Mouse (Mus musculus) erythroid progenitor cell, adult 5-6 weeks (primary cell): ENCODE measurements around the gene Spats2l. TPM values are rescaled to one million over a fixed set of nuclear protein-coding genes. Genes with fewer than 3 reads are reported as not detected.

Experiments used
- ATAC-seq: replicated peaks from 2 replicates; pipeline ENCODE4 v1.8.0; 2016; ENCODE audit warnings: moderate number of reproducible peaks, mild to moderate bottlenecking, moderate TSS enrichment, inconsistent platforms; ENCODE audit not compliant: poor library complexity, low FRiP score, severe bottlenecking
- total RNA-seq, 2 experiments: library from RNA; stranded (forward) in 1 of 2; stranded (reverse) in 1 of 2; fragments of 150-400 nt in 1 of 2; fragments of 186-747, 209-891 nt in 1 of 2; gene quantifications; 2 replicates each; pipeline versions ENCODE4 v1.2.3 to v1.2.4; 2015 to 2017; ENCODE audit warnings: low replicate concordance in 2 of 2

The Spats2l gene
- total RNA-seq (2015; ENCODE audit: low replicate concordance) (not detected in 2 replicates), total RNA-seq (2017; ENCODE audit: low replicate concordance) (not detected in 2 replicates)

DNA sequence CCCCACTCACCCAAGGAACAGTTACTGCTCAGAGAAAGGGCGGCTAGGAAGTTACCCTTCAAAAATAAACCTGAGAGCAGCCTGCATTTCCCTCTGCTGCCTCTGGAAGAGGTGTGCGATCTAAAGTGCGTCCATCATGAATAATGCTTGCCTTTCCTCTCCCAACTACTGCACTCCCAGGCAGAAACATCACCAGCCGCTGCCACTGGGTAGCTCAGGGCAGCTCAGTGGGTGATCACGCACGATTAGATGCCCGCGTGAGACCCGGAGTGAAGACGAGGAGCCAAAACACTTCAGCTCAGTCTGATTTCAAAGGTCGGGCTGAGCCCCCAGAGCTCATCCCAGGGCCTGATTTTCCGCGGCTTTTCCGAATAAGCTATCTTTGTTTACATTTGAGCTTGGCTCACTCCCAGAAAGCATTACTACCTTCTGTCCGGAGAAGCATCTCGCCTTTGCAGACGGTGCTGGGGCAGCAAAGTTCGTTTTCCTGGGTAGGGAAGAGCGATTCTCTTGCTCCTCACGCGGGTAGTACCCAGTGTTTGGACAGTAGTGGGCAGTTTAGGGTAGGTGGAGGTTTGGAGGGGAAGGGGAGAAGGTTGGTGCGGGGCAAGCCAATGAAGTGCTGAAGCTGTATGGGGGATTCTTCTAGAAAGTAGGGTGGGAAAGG, at the start of gene Spats2l:
Spats2l (plus strand) TSS at position 162 of the 667 bp plus-strand sequence.
- no peak for ATAC-seq

DNA sequence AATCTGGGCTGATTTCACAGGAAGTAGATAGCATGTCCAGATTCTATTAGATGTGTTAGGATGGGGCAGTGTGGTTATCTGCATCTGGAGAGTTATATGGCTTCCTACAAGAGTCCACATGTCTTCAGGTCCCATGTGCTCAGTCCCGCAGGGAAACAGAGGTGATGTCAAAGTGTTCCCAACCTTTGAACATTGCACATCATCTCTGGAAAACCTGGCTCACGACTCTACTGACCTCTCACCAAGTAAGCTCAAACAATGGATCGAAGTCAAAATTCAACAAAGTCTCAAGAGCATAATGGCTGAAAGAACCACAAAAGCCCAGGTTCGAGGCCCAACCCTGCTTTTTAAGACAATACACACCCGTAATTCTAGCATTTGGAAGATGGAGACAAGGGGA, 48.7 kb upstream of the Spats2l start:
- ATAC-seq: no peak

DNA sequence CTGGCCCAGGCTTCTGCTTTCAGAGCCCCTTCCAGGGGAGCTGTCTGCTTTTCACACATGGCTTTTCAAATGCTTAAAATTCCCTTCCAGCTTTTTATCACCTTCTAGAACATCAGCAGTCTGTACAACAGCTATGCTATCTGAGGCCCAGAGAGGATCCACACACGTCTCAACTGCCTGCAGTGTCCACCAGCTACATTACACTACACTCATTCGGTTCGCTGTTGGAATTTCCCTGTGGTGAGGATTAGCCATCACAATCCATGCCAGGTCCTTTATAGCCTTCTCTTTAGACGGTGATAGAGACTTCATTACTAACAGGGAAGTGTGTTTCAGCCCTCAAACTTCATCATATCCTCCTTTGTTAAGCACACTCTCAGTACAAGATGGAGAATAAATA, 38.1 kb upstream of the Spats2l start:
- no peak for ATAC-seq

DNA sequence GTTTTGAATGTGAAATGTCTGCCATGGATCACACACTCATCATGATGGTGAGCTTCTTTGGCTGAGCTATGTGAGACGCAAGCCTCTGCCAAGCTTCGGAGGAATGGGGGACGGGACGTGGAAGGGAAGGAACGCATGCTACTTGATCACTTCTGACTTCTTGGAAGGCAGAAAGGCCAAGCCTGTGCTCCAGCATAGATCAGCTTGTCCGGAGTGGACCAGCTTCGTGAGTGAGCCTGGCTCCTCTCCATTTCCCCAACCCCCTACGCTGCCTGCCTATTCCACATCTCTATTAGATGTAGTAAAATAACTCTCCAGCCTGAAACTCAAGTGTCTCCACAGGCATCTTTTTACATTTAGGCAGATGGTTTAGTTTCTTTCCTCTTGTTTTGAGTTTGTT, 32.2 kb upstream of the Spats2l start:
- ATAC-seq: no peak

DNA sequence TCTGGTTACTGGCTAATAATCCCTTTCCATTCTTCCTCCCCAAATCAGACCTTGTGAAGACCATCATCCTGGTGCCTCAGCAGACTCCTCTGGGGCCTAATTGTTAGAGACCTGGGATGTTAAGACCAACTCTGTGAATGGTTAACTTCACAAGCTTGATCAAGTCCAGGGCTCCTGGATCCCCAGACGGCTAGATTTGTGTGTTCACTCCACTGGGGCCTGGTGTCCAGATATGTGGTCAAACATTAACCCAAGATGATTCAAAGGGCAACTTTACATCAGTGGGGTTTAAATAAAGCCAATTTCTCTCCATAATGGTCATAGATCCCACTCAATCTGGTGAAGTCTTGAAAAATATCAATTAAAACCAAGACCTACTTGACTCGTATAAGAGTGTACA, 31.7 kb upstream of the Spats2l start:
- ATAC-seq: no peak

DNA sequence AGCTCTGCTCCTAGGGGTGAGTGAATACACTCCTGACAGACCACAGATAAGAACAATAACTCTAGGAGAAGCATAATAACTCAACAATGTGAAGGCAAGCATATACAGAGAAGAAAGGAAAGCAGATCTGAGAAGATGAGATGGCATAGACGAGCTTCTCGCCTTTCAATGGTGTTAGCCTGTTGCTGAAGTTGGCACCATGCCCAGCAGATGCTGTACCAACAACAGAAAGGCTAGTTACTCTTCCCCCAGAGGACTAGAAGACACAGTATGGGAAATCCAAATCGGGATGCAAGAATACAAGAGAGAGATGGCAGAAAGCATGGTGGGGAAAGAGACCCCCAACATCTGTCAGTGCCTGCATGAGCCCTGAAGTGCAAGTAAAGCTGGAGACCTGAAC, 22.2 kb upstream of the Spats2l start:
- no peak for ATAC-seq

DNA sequence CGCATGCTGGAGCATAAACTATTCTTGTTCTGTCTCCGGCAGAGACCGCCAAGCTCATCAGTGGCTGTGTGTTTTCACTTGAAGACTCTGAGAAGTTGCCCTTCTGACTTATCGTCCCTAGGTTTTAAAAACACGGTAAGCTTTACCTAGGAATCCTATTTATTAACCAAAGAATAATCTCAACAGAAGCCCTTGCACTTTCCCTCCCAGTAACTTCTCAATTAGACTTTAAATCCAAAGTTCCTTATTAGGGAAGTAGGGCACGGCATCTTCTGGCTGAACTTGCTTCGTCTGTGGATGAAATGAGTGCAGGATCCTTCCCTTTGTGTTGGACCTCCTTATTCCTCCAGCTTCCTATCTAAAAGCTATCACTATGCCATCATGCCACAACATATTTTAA, 7.6 kb upstream of the Spats2l start:
- no peak for ATAC-seq

DNA sequence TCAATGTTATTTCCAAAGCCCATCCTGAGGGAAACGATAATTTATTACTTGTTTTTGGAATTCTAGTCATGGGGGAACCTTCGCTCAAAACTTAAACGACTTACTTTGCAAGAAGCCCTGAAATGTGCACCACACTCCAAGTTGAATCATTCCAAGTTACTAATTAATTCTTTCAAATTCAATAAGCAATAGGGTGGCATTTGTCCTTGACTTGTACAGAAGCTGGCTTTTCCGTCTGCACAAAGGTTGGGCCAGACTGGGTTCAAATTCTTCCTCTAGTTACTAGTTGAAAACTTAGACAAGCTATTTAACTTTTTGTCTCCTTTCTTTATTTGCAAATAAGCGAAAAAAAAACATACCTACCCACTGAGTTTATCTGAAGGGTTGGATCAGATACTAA, 636 bp upstream of the Spats2l start:
- no peak for ATAC-seq

DNA sequence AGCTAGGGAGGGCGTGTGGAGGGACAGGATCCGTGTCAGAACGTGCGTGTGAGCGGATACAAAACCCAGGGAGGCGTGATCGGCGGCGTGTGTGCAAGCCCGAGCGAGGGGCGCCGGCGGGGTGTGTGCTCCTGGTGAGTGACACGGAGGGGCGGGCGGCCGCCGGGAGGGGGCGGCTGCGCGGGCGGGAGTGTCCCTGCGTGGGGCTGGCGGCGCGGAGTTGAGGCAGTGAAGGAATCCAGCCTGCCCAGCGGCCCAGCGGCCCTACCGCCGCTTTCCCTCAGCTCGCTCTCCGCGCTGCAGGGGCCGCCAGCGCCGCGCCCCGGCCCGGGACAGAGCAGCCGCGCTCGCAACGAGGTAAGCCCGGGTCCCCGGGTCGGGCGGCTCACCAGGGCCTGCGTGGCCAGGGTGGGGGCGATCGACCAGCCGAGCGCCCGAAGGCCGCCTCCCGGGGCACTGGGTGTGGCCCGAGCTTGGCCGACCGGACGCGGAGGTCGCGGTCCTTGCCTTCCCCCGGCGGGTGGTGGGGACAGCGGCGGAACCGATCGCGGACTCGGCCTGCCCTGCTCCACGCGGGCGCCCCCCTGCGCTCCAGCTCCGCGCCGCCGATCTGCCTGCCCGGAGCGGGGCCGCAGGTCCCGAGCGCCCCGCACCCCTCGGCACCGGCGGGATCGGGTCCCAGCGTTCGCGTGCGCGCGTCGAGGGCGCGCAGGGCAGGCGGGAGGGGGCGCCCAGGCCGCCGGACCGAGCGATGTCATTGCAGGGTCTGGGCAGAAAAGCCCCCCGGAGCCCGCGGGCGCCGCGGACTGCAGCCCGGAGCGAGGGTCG, 920 bp downstream of the Spats2l start:
- no peak for ATAC-seq

DNA sequence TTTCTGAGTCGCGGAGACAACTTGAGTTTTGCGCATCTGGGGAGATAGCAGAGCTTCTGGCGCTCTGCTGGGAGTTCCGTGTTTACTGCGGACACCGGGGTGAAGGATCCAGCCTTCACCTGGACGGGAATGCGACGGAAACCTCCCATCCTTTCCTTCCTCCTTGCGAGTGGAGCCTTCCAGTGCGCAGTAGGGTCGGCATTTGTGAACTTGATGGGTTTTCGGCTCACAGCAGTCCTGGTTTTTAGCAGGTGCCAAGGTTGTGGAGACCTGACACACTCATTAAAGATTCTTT, 1.5 kb downstream of the Spats2l start:
- ATAC-seq: no peak

DNA sequence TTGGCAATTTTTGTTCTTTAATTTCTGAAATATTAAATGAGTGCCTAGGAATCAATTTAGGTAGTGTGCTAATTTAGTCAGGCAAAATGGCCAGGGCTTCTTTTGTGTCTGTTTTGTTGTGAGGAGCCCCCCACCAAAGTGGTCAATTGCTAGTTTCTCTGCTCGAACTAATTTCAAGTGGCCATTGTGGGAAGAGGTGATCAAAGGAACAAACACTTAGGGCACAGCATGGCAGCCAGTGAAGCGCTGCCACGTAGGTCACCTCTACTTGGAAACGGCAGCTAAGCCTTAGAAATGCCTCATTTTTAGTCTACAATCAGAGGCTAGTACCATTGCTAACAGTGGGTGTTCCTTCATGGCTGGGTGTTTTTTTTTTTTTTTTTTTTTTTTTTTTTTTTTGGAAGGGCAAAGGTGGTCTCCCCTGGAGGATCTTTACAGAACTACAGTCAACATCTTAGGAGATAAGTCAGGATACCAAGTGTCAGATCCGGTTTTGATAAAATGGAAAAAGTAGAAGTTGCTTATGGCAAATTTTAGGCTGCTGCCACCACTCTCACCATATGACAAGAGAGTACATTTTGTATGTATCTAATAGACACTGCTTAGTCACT, 2.8 kb downstream of the Spats2l start:
- no peak for ATAC-seq

DNA sequence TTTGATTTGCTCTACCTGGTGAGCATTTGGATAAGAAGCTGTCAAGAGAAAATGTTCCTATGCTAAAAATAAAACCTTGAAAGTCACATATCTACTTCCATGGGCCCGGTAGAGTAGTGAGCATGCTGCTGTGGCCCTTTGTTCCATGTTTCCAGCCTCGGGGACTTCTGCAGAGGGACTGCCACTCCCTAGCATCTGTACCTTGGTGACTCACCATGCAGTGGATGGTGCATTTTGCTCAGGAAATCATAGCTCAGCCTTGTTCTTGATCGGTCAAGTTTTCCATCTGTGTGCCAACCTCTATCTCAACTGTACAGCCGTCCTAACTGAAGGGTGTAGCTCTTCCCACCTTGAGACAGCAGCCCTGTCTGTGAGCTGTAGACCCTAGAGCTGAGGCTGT, 10.3 kb downstream of the Spats2l start:
- ATAC-seq: no peak

DNA sequence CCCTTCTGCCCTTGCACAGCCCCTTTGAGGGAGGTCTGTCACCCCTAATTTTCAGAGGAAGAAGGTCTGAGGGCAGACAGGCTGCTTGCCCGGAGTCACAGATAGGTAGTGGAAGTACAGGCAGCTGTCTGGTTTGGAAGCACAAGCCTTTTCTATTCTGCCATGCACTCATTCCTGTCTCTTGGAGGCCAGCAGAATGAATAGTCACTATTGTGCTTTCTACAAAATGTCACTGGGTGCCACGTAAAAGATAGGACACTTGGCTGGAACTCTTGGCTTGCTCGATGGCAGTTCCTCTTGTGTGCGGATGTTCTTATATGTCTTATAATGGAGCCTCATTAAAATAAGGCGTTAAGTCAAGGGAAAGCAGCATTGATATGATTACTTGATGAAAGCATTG, 15.9 kb downstream of the Spats2l start:
- ATAC-seq: no peak

DNA sequence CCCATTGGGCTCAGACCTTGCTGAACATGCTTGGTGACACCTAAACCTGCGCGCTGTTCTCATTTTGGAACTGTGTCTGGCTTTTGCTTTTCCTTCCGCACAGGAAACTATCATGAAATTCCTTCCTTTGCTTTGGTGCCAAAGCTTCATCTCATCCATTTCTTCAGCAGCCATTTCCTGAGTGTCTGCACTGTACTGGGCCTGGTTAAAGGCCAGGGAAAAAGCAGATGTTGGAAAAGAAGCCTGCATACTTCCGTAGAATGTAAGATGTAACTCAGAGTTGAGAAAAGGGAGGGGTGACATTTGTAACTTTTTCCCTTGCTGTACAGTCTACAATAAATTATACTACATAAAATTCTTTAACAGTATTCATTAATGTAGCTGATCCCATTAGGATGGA, 18.2 kb downstream of the Spats2l start:
- no peak for ATAC-seq

DNA sequence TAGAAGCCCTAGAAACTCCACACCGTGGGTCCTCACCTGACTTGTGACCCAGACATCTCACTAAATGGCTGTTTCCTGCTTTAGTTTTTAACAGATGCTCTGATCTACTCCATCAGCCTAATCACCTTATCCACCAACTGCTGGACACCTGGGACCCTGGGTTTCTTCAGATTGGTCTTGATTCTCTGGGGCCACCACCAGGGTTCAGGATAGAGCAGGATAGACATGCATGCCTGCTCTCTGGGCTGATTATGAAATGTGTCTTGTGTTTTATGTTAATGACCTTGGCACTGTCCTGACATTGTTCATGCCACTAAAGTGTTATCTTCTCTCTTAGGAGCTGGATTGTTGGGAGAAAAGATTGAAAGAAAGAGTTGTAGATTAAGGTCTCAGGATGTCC, 21.9 kb downstream of the Spats2l start:
- ATAC-seq: no peak

DNA sequence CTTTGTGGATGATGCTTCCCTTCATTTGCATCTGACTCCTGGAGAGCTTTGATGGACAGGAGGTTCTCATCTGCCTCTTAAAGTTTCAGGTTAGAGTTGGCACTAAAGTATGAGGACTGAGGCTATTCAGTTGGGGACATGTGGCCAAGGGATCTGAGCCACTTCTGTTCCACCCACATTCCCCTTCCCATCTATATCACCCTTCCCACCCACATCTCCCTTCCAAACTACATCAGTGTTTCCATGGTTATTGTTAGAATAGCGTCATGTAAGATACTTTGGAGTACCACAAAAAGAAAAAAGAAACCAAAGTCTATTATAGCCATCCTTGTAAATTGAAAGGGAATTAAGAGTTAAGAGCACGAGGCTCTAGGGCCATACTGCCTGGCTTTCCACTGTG, 25.4 kb downstream of the Spats2l start:
- ATAC-seq: no peak

DNA sequence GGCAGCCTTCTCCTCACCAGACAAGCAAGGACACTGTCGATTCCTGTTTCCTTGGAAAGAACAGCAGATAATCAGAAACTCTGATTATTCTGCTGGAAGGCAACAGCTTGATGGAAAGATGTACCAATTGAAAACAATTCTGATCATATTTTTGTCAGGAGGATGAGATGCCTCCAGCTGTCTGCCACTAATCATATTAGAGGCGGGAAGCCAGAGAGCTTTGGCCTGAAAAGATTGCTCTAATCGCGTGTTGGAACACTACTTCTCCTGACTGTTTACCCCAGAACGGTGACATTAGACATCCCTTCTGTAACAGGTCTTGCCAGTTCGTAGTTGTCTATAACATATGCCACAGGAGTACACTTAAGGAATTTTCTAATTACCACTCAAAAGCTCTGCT, 26.9 kb downstream of the Spats2l start:
- ATAC-seq: no peak

DNA sequence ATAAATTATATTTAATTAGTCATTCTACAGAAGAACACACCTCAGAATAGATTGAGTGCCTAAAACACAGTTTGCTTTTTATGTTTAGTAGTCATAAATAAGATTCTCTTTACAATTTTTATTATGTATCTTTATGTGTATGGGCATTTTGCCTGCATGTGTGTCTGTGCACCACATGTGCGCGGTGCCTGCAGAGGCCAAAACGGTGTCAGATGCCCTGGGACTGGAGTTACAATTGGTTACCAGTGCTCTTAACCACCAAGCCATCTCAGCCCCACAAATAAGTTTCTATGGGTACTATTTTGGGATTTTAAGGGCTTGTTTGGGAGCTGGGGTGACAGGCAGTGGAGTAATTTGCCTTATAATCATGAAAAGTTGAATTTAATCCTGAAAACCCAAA, 32.2 kb downstream of the Spats2l start:
- no peak for ATAC-seq

DNA sequence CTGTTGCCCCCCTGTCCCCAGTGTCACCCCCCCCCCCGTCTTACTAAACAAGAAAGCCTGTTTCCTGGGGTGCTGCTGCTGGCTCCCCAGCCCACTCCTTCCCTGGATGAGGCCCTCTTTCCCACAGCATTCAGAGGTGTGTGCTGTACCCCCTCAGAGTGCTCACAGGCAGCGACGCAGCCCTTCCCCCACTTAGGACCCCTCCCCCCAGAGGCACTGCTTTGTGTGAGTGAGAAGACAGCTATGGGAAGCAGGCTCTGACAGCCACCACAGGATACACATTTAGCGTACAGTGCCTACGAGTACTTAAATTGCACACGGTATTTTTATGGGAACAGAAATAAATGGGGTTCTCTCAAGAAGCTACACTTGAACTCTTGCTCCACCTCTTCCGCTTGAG, 33.9 kb downstream of the Spats2l start:
- ATAC-seq: no peak

DNA sequence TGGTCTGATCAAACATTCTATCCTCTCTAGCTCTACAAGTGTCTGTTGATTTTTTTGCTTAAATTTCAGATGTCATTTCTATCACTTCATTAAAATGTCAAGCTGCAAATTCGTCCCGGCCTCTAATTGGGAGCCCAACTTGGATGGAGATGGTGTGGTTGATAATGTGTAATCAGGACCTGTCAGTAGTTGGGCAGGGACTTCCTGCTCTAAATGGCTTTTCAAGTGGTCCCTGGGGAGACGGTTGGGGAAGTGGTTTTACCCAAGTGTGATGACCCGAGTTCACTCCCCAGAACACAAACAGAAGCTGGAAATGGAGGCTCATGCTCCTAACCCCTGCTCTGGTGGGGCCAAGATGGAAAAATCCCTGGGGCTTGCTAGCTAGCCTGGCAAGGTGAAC, 36.3 kb downstream of the Spats2l start:
- no peak for ATAC-seq

DNA sequence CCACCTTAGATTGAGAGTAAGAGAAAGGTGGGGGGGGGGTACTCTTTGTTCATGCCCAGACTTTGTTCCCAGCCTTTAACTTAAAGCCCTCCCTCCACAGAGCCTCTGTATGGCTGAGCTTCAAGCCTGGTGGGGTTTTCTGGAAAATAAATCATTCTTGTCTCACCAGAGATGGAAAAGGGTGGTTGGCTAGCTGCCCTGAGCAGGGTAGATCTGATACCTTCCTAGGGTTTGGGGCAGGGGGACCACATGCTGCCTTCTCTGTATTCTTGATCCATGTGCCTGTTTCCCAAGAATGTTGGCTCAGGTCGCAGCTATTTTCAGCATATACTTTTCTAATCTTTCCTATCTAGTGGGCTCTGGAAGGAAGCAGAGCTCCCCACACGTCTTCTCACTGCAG, 43.1 kb downstream of the Spats2l start:
- ATAC-seq: no peak
